Mouse (Mus musculus): ENCODE results near the gene Phykpl. TPM values are rescaled to one million over a fixed set of nuclear protein-coding genes. Genes with fewer than 3 reads are reported as not detected.
"Not testable (repeated sequence)": the region's sequence is repeated elsewhere in the genome, so short reads cannot be mapped to it uniquely, and the experiment has no call there.

Phykpl gene
- polyA plus RNA-seq, 1 experiment from 2014 or later, result 10.5 TPM

- Histone ChIP-seq H3K9me3 (no peaks in the 10 kb centered on the region), H3K4me3 (no peak overlapping the region), H3K27ac (no peak overlapping the region), H3K9ac (no peak overlapping the region), H3K4me1 (replicated peaks) (peaks cover 24% of the 10 kb centered on the region), H3K36me3 (peaks cover 66% of the 10 kb centered on the region), H3K4me2 (no peak overlapping the region), H3K27me3 (no peaks in the 10 kb centered on the region)
- WGBS, result 95% methylated on average over 7 of the region's 7 CpGs
- ATAC-seq (ENCODE audit: low FRiP score), result no peak
These were observed 38.5 kb downstream of the Phykpl start for GRCm38 (mm10) chr11:51622971-51623491.

DNA sequence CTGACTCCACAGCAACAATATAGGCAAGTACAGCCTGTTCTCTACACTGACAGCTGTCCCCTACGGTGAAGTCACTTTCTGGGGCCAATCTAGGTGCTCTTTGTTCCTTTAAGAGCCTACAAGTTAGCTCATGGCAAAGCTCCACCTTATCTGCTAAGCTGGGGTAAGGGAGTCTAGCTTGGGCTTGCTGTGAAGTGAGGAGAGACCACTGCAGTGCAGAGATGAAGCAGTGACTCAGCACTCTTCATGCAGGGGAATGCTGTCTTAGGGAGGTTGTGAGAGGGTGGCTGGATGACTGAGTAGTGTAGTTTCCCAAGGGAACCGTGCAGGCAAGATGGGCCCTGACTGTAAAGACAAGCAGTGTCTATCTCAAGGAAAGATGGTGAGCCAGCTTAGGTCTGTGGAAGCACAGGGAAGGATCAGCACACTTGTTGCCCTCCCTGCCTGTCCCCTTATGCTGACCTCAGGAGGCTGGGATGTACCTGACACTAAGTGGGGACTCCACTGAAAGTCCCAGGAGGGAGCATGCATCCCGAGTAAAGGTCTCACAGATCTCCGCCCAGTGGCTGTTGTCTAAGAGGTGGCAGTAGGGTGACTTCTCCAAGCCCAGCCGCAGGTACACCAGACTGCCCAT is 40.7 kb downstream of the Phykpl start:
- ATAC-seq (ENCODE audit: low FRiP score), result no peak
- H3K9ac ChIP-seq, result no peak overlapping the region
- H3K4me2 ChIP-seq, result no peak overlapping the region
- H3K4me3 ChIP-seq, result no peak overlapping the region
- no peaks in the 10 kb centered on the region for H3K27me3 ChIP-seq
- H3K9me3 ChIP-seq, result no peaks in the 10 kb centered on the region
- H3K27ac ChIP-seq, result no peak overlapping the region
- peaks cover 17% of the 10 kb centered on the region for H3K4me1 ChIP-seq (replicated peaks)
- WGBS, result 89% methylated on average over 5 of the region's 5 CpGs
- H3K36me3 ChIP-seq, result peaks cover 80% of the 10 kb centered on the region

DNA sequence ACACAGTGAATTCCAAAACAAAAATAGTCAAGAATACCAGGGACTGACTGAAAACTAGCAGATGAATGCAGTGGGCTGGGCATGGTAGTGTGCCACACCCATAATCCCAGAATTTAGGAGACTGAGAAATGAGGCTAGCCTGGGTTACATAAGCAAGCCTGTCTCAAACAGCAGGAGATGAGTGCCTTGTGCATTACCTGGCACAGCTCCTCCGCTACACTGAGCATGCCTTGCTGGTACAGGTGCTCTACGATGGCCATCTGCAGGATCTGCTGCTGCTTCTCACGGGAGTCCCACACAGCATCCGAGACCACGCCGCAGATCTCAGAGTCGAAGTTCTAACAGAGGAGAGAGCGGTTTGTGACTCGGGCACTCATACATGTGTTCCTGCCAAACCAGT is 42.9 kb downstream of the Phykpl start:
- H3K27me3 ChIP-seq, result no peaks in the 10 kb centered on the region
- no peak overlapping the region for H3K4me2 ChIP-seq
- peaks cover 9% of the 10 kb centered on the region for H3K4me1 ChIP-seq (replicated peaks)
- H3K4me3 ChIP-seq, result no peak overlapping the region
- WGBS, result 96% methylated on average over 9 of the region's 9 CpGs
- ATAC-seq (ENCODE audit: low FRiP score), result no peak
- peaks cover 69% of the 10 kb centered on the region for H3K36me3 ChIP-seq
- no peaks in the 10 kb centered on the region for H3K9me3 ChIP-seq
- H3K27ac ChIP-seq, result no peak overlapping the region
- no peak overlapping the region for H3K9ac ChIP-seq

DNA sequence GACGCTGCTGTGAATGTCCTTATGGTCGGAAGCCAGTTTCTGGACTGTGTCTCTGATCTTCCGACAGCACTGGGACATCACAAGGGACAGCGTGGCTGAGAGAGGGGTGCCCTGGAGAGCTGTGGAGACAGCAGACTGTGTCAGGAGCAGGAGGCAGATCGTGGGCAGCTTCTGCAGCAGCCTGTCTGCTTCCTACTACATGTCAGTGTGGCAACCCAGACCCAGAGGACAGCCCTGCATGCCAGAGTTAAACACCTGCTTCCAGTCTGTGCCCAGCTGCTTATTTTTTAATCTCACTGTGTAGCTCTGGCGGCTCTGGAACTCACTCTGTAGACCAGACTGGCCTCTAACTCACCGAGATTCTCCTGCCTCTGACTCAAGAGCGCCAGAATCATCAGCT is 43.4 kb downstream of the Phykpl start:
- Histone ChIP-seq H3K27me3 (no peaks in the 10 kb centered on the region), H3K27ac (no peak overlapping the region), H3K4me3 (no peak overlapping the region), H3K36me3 (peaks cover 64% of the 10 kb centered on the region), H3K4me2 (no peak overlapping the region), H3K4me1 (replicated peaks) (peaks cover 9% of the 10 kb centered on the region), H3K9ac (no peak overlapping the region), H3K9me3 (no peaks in the 10 kb centered on the region)
- no peak for ATAC-seq (ENCODE audit: low FRiP score)
- WGBS, result 91% methylated on average over 8 of the region's 8 CpGs

DNA sequence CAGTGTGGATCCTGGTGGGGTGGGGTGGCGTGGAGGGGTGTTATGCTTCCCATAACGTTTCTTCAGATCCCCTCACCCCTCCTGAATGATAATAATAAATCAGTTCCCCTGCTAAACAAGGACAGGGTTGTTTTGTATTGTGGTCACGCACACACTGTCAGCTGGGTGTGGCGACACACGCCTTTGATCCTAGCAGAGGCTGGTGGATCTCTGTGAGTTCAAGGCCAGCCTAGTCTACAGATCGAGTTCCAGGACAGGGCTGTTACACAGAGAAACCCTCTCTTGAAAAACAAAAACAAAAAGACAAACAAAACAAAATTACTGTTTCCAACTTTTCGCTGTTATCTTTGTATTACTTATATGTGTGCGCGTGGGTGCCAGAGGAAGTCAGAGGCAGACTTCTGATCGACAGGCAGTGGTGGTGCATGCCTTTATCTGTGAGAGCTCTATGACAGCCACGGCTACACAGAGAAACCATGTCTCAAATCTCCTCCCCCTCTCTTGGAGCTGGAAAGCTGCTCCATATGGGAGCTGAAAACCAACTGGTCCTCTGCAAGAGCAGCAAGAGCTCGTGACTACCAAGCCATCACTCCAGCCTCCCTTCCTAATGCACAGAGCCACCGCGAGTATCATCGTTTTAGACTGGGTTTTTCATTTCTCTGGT is 45.2 kb downstream of the Phykpl start:
- no peak overlapping the region for H3K27ac ChIP-seq
- H3K4me1 ChIP-seq (replicated peaks), result peaks cover 22% of the 10 kb centered on the region
- no peak overlapping the region for H3K4me2 ChIP-seq
- no peak overlapping the region for H3K4me3 ChIP-seq
- H3K9ac ChIP-seq, result no peak overlapping the region
- H3K36me3 ChIP-seq, result peaks cover 46% of the 10 kb centered on the region
- 88% methylated on average over 15 of the region's 15 CpGs for WGBS
- no peak for ATAC-seq (ENCODE audit: low FRiP score)
- H3K27me3 ChIP-seq, result no peaks in the 10 kb centered on the region
- no peaks in the 10 kb centered on the region for H3K9me3 ChIP-seq

DNA sequence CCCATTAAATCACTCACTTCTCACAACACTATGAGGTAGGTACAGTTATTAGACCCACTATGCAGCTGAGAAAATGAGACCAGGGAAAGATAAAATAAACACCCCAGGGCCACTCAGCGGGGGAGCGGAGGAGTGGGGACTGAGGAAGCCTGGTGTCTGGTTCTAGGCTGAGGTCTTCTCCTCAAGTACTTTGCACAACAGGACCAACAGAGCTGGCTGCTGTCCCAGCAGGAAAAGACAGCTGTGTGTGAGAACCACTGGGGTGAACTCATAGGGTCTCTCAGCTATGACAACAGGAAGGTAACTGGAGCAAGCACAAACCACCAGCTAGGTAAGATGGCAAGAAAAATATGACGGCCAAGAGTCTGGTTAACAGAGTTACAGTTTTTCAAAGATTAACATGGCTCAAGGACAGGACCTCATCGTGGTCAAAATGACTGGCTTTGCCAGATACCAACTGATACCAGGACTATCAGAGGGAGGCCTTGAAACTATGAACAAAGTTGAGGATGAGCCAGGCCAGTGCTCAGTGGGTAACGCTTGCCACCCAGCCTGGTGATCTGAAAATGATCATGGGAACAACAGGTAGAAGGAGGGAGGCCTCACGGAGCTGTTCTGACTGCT is 47.7 kb downstream of the Phykpl start:
- Histone ChIP-seq H3K9ac (no peak overlapping the region), H3K27me3 (no peaks in the 10 kb centered on the region), H3K4me1 (replicated peaks) (peaks cover 36% of the 10 kb centered on the region), H3K27ac (no peak overlapping the region), H3K4me2 (no peak overlapping the region), H3K9me3 (no peaks in the 10 kb centered on the region), H3K4me3 (no peak overlapping the region), H3K36me3 (peaks cover 22% of the 10 kb centered on the region)
- no peak for ATAC-seq (ENCODE audit: low FRiP score)
- WGBS, result 86% methylated on average over 6 of the region's 6 CpGs

DNA sequence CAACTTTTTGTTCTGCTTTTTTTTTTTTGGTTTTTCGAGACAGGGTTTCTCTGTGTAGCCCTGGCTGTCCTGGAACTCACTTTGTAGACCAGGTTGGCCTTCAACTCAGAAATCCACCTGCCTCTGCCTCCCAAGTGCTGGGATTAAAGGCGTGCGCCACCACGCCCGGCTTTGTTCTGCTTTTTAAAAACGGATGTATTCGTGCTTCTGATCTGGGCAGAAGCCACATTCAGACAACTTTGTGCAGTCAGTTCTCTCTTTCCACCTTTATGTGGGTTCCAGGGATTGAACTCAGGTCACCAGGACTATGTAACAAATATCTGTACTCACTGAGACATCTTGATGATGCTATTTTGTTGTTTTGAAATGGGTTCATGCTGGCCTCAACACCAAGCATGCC is 48.6 kb downstream of the Phykpl start:
- H3K4me1 ChIP-seq (replicated peaks), result peaks cover 39% of the 10 kb centered on the region
- ATAC-seq (ENCODE audit: low FRiP score), result not testable (repeated sequence)

GRCm38 (mm10) chr11:51633721-51634120 is 49.2 kb downstream of the Phykpl start:
- H3K4me1 ChIP-seq (replicated peaks), result peaks cover 39% of the 10 kb centered on the region
- H3K27ac ChIP-seq, result no peak overlapping the region
- no peak overlapping the region for H3K4me3 ChIP-seq
- no peak for ATAC-seq (ENCODE audit: low FRiP score)
- peaks cover 7% of the 10 kb centered on the region for H3K27me3 ChIP-seq
- H3K4me2 ChIP-seq, result no peak overlapping the region
- H3K9me3 ChIP-seq, result no peaks in the 10 kb centered on the region
- 86% methylated on average over 3 of the region's 3 CpGs for WGBS
- H3K36me3 ChIP-seq, result peaks cover 10% of the 10 kb centered on the region
- no peak overlapping the region for H3K9ac ChIP-seq

More for the DNA sequence above, 48.6 kb downstream of the Phykpl start:
- H3K4me2 ChIP-seq, H3K9ac ChIP-seq, H3K27me3 ChIP-seq, H3K27ac ChIP-seq, H3K4me3 ChIP-seq, H3K9me3 ChIP-seq: not testable (repeated sequence)
- 94% methylated on average over 7 of the region's 7 CpGs for WGBS
- peaks cover 13% of the 10 kb centered on the region for H3K36me3 ChIP-seq

- peak overlapping the region; percentile 86 for H3K9ac ChIP-seq
- peak overlapping the region; percentile 86 for H3K27ac ChIP-seq
- H3K4me3 ChIP-seq, result peak overlapping the region; percentile 77
- H3K4me2 ChIP-seq, result peak overlapping the region; percentile 74
- WGBS, result 22% methylated on average over 6 of the region's 6 CpGs
- peaks cover 7% of the 10 kb centered on the region for H3K27me3 ChIP-seq
- no peaks in the 10 kb centered on the region for H3K36me3 ChIP-seq
- H3K9me3 ChIP-seq, result no peaks in the 10 kb centered on the region
- peaks cover 39% of the 10 kb centered on the region for H3K4me1 ChIP-seq (replicated peaks)
- peak; percentile 25 for ATAC-seq (ENCODE audit: low FRiP score)
These were observed 50.6 kb downstream of the Phykpl start for GRCm38 (mm10) chr11:51635127-51635524.

GRCm38 (mm10) chr11:51635525-51636322 is 51.2 kb downstream of the Phykpl start, which contains the start of gene Rmnd5b:
Rmnd5b (minus strand) TSS chr11:51635896.
- peak within 1 kb of the TSS; percentile 74 for H3K4me2 ChIP-seq
- no peaks in the 10 kb centered on the region for H3K9me3 ChIP-seq
- peak within 1 kb of the TSS; percentile 86 for H3K27ac ChIP-seq
- H3K4me1 ChIP-seq (replicated peaks), result peaks cover 39% of the 10 kb centered on the region
- no peaks in the 10 kb centered on the region for H3K36me3 ChIP-seq
- peak within 1 kb of the TSS; percentile 86 for H3K9ac ChIP-seq
- under 1% methylated on average over 61 of the region's 61 CpGs for WGBS
- peak; percentile 92 for ATAC-seq (ENCODE audit: low FRiP score)
- peaks cover 7% of the 10 kb centered on the region for H3K27me3 ChIP-seq
- H3K4me3 ChIP-seq, result peak within 1 kb of the TSS; percentile 77

- Histone ChIP-seq H3K36me3 (no peaks in the 10 kb centered on the region), H3K4me2 (peak overlapping the region; percentile 74), H3K9me3 (no peaks in the 10 kb centered on the region), H3K4me3 (peak overlapping the region; percentile 77), H3K4me1 (replicated peaks) (peaks cover 39% of the 10 kb centered on the region), H3K27me3 (peaks cover 7% of the 10 kb centered on the region), H3K9ac (peak overlapping the region; percentile 86), H3K27ac (peak overlapping the region; percentile 86)
- ATAC-seq (ENCODE audit: low FRiP score), result peak; percentile 37
- 4% methylated on average over 6 of the region's 6 CpGs for WGBS
These were observed 51.7 kb downstream of the Phykpl start for GRCm38 (mm10) chr11:51636323-51636684.

GRCm38 (mm10) chr11:51637971-51638414 is 53.4 kb downstream of the Phykpl start:
- Histone ChIP-seq H3K4me3 (no peak overlapping the region), H3K27ac (no peak overlapping the region), H3K9me3 (no peaks in the 10 kb centered on the region), H3K4me1 (replicated peaks) (peaks cover 30% of the 10 kb centered on the region), H3K4me2 (0 out of 2 replicates have a peak overlapping the region, but pooled peaks have one; percentile 26), H3K9ac (no peak overlapping the region), H3K27me3 (peaks cover 7% of the 10 kb centered on the region), H3K36me3 (no peaks in the 10 kb centered on the region)
- 6% methylated on average over 17 of the region's 17 CpGs for WGBS
- no peak for ATAC-seq (ENCODE audit: low FRiP score)

All from hindbrain, embryonic 13.5 days (tissue).